Mouse (Mus musculus) thymus, postnatal 14 days (tissue): ENCODE results near the gene Sh3tc1.

ENCODE experiments used
- DNase-seq: peaks from one replicate; pipeline ENCODE4 v3.0.0; 2021

Gene Sh3tc1

GRCm38 (mm10) chr5:35679256-35680155 lies 60.3 kb downstream of the Sh3tc1 start, which contains the start of gene Htra3:
TSS of gene Htra3 (minus strand) at chr5:35679782.
- DNase-seq: no peak

- no peak for DNase-seq
These were observed 62.8 kb downstream of the Sh3tc1 start for GRCm38 (mm10) chr5:35676964-35677363.

- no peak for DNase-seq
These were observed 65.7 kb downstream of the Sh3tc1 start for GRCm38 (mm10) chr5:35674081-35674555.

- DNase-seq: no peak
These were observed 66.7 kb downstream of the Sh3tc1 start for GRCm38 (mm10) chr5:35673086-35673485.

GRCm38 (mm10) chr5:35672581-35672980 lies 67.2 kb downstream of the Sh3tc1 start:
- no peak for DNase-seq

GRCm38 (mm10) chr5:35671474-35671891 lies 68.3 kb downstream of the Sh3tc1 start:
- DNase-seq: no peak

- DNase-seq: no peak
These were observed 69.4 kb downstream of the Sh3tc1 start for GRCm38 (mm10) chr5:35670412-35670801.

- DNase-seq: no peak
These were observed 69.9 kb downstream of the Sh3tc1 start for GRCm38 (mm10) chr5:35669747-35670411.

- no peak for DNase-seq
These were observed 73.6 kb downstream of the Sh3tc1 start for GRCm38 (mm10) chr5:35666152-35666551.

- no peak for DNase-seq
These were observed 77.7 kb downstream of the Sh3tc1 start for GRCm38 (mm10) chr5:35662021-35662545.

GRCm38 (mm10) chr5:35661210-35661609 lies 78.6 kb downstream of the Sh3tc1 start:
- DNase-seq: no peak

- no peak for DNase-seq
These were observed 80.3 kb downstream of the Sh3tc1 start for GRCm38 (mm10) chr5:35659503-35659902.

GRCm38 (mm10) chr5:35655753-35656485 lies 83.9 kb downstream of the Sh3tc1 start:
- DNase-seq: no peak

GRCm38 (mm10) chr5:35653743-35654395 lies 85.9 kb downstream of the Sh3tc1 start:
- no peak for DNase-seq

- DNase-seq: no peak
These were observed 86.9 kb downstream of the Sh3tc1 start for GRCm38 (mm10) chr5:35652872-35653271.

- DNase-seq: no peak
These were observed 87.5 kb downstream of the Sh3tc1 start for GRCm38 (mm10) chr5:35652319-35652718.

- DNase-seq: no peak
These were observed 91.6 kb downstream of the Sh3tc1 start for GRCm38 (mm10) chr5:35648230-35648629.

- no peak for DNase-seq
These were observed 92.2 kb downstream of the Sh3tc1 start for GRCm38 (mm10) chr5:35647562-35647961.
